Mouse (Mus musculus): ENCODE results near the gene Jpt1. TPM values are rescaled to one million over a fixed set of nuclear protein-coding genes. Genes with fewer than 3 reads are reported as not detected.
"Not testable (repeated sequence)": the region's sequence is repeated elsewhere in the genome, so short reads cannot be mapped to it uniquely, and the experiment has no call there.

Gene Jpt1
- polyA plus RNA-seq, 2 experiments, result 151 to 233 TPM

GRCm38 (mm10) chr11:115534759-115535371, 20.7 kb upstream of the Jpt1 start:
- Histone ChIP-seq H3K36me3 (replicated peaks; ENCODE audit: control insufficient read depth, insufficient read depth, low read depth) (peaks cover 38% of the 10 kb centered on the region), H3K4me1 (replicated peaks; ENCODE audit: control insufficient read depth in 2 of 2, insufficient read depth in 2 of 2, low read length in 1 of 2) (peaks cover 15 to 20% of the 10 kb centered on the region in 2 experiments), H3K9ac (replicated peaks) (peak overlapping the region; percentile 99), H3K9me3 (ENCODE audit: control insufficient read depth, low read length) (no peaks in the 10 kb centered on the region), H3K27ac (peak overlapping the region; percentile 87), H3K4me3 (ENCODE audit: insufficient read depth in 1 of 2, low read depth in 2 of 2, low read length in 2 of 2) (peak overlapping the region; percentile 96 to 97), H3K27me3 (ENCODE audit: control insufficient read depth, insufficient read depth, low read length) (no peaks in the 10 kb centered on the region), H3K4me2 (ENCODE audit: low read depth) (peak overlapping the region; percentile 95)
- ATAC-seq (ENCODE audit: insufficient read depth), result no peak
- WGBS (ENCODE audit: insufficient replicate concordance), result 4% methylated on average over 11 of the region's 11 CpGs
- TF ChIP-seq EP300 (IDR thresholded peaks at IDR 0.05; ENCODE audit: low read depth), result no peak
- no peak for TF ChIP-seq CTCF (IDR thresholded peaks at IDR 0.05; ENCODE audit: low read depth)
- no peak for DNase-seq (ENCODE audit: low read depth in 3 of 3, low spot score in 3 of 3)

GRCm38 (mm10) chr11:115526446-115526845, 12.3 kb upstream of the Jpt1 start:
- H3K4me3 ChIP-seq (ENCODE audit: insufficient read depth in 1 of 2, low read depth in 2 of 2, low read length in 2 of 2); H3K27me3 ChIP-seq (ENCODE audit: control insufficient read depth, insufficient read depth, low read length); H3K27ac ChIP-seq; ATAC-seq (ENCODE audit: insufficient read depth); H3K9me3 ChIP-seq (ENCODE audit: control insufficient read depth, low read length); DNase-seq (ENCODE audit: low read depth in 3 of 3, low spot score in 3 of 3); H3K9ac ChIP-seq (replicated peaks); H3K4me2 ChIP-seq (ENCODE audit: low read depth); H3K4me1 ChIP-seq (replicated peaks; ENCODE audit: control insufficient read depth in 2 of 2, insufficient read depth in 2 of 2, low read length in 1 of 2): not testable (repeated sequence)
- peaks cover 73% of the 10 kb centered on the region for H3K36me3 ChIP-seq (replicated peaks; ENCODE audit: control insufficient read depth, insufficient read depth, low read depth)
- whole genome bisulfite sequencing (ENCODE audit: insufficient replicate concordance), result 72% methylated on average over 3 of the region's 3 CpGs

GRCm38 (mm10) chr11:115522703-115523102, 8.5 kb upstream of the Jpt1 start:
- H3K9me3 ChIP-seq (ENCODE audit: control insufficient read depth, low read length), result no peaks in the 10 kb centered on the region
- no peaks in the 10 kb centered on the region for H3K27me3 ChIP-seq (ENCODE audit: control insufficient read depth, insufficient read depth, low read length)
- H3K4me1 ChIP-seq (replicated peaks; ENCODE audit: control insufficient read depth in 2 of 2, insufficient read depth in 2 of 2, low read length in 1 of 2), result no peaks in the 10 kb centered on the region
- DNase-seq (ENCODE audit: low read depth in 3 of 3, low spot score in 3 of 3) (no peak), ATAC-seq (ENCODE audit: insufficient read depth) (no peak)
- no peak overlapping the region for H3K27ac ChIP-seq
- no peak overlapping the region for H3K4me2 ChIP-seq (ENCODE audit: low read depth)
- no peak overlapping the region for H3K4me3 ChIP-seq (ENCODE audit: insufficient read depth in 1 of 2, low read depth in 2 of 2, low read length in 2 of 2)
- TF ChIP-seq CTCF (IDR thresholded peaks at IDR 0.05; ENCODE audit: low read depth), result no peak
- no peak for TF ChIP-seq EP300 (IDR thresholded peaks at IDR 0.05; ENCODE audit: low read depth)
- 80% methylated on average over 2 of the region's 2 CpGs for WGBS (ENCODE audit: insufficient replicate concordance)
- H3K9ac ChIP-seq (replicated peaks), result no peak overlapping the region
- H3K36me3 ChIP-seq (replicated peaks; ENCODE audit: control insufficient read depth, insufficient read depth, low read depth), result peaks cover 48% of the 10 kb centered on the region

- no peak for TF ChIP-seq CTCF (IDR thresholded peaks at IDR 0.05; ENCODE audit: low read depth)
- no peak for TF ChIP-seq EP300 (IDR thresholded peaks at IDR 0.05; ENCODE audit: low read depth)
Observed at GRCm38 (mm10) chr11:115522238-115522637, 8.1 kb upstream of the Jpt1 start.

GRCm38 (mm10) chr11:115521080-115521479, 6.9 kb upstream of the Jpt1 start:
- no peak overlapping the region for H3K9ac ChIP-seq (replicated peaks)
- H3K4me3 ChIP-seq (ENCODE audit: insufficient read depth in 1 of 2, low read depth in 2 of 2, low read length in 2 of 2), result no peak overlapping the region
- no peaks in the 10 kb centered on the region for H3K27me3 ChIP-seq (ENCODE audit: control insufficient read depth, insufficient read depth, low read length)
- no peak overlapping the region for H3K4me2 ChIP-seq (ENCODE audit: low read depth)
- no peaks in the 10 kb centered on the region for H3K9me3 ChIP-seq (ENCODE audit: control insufficient read depth, low read length)
- no peaks in the 10 kb centered on the region for H3K4me1 ChIP-seq (replicated peaks; ENCODE audit: control insufficient read depth in 2 of 2, insufficient read depth in 2 of 2, low read length in 1 of 2)
- TF ChIP-seq EP300 (IDR thresholded peaks at IDR 0.05; ENCODE audit: low read depth) (no peak), CTCF (IDR thresholded peaks at IDR 0.05; ENCODE audit: low read depth) (no peak)
- ATAC-seq (ENCODE audit: insufficient read depth) (no peak), DNase-seq (ENCODE audit: low read depth in 3 of 3, low spot score in 3 of 3) (no peak)
- 67% methylated on average over 4 of the region's 4 CpGs for WGBS (ENCODE audit: insufficient replicate concordance)
- H3K36me3 ChIP-seq (replicated peaks; ENCODE audit: control insufficient read depth, insufficient read depth, low read depth), result peaks cover 32% of the 10 kb centered on the region
- no peak overlapping the region for H3K27ac ChIP-seq

More at GRCm38 (mm10) chr11:115522238-115522637, 8.1 kb upstream of the Jpt1 start:
- Histone ChIP-seq H3K36me3 (replicated peaks; ENCODE audit: control insufficient read depth, insufficient read depth, low read depth) (peaks cover 44% of the 10 kb centered on the region), H3K9ac (replicated peaks) (no peak overlapping the region), H3K4me1 (replicated peaks; ENCODE audit: control insufficient read depth in 2 of 2, insufficient read depth in 2 of 2, low read length in 1 of 2) (no peaks in the 10 kb centered on the region), H3K9me3 (ENCODE audit: control insufficient read depth, low read length) (no peaks in the 10 kb centered on the region), H3K4me3 (ENCODE audit: insufficient read depth in 1 of 2, low read depth in 2 of 2, low read length in 2 of 2) (no peak overlapping the region), H3K27ac (no peak overlapping the region), H3K27me3 (ENCODE audit: control insufficient read depth, insufficient read depth, low read length) (no peaks in the 10 kb centered on the region), H3K4me2 (ENCODE audit: low read depth) (no peak overlapping the region)
- no peak for DNase-seq (ENCODE audit: low read depth in 3 of 3, low spot score in 3 of 3)
- WGBS (ENCODE audit: insufficient replicate concordance), result 88% methylated on average over 2 of the region's 2 CpGs
- no peak for ATAC-seq (ENCODE audit: insufficient read depth)
